Mouse (Mus musculus): Measurements from ENCODE around the gene G3bp2. TPM values are rescaled to one million over a fixed set of nuclear protein-coding genes. Genes with fewer than 3 reads are reported as not detected.

The G3bp2 gene
- polyA plus RNA-seq, 1 experiment, result 172 TPM

GRCm38 (mm10) chr5:92079304-92079703 lies 4.2 kb downstream of the G3bp2 start:
- TF ChIP-seq CTCF (IDR thresholded peaks at IDR 0.05; ENCODE audit: borderline replicate concordance, extremely low read depth, insufficient read depth, insufficient read length) (no peak), POLR2A (IDR thresholded peaks at IDR 0.05; ENCODE audit: borderline replicate concordance, extremely low read depth, insufficient read depth, insufficient read length, poor library complexity, severe bottlenecking) (no peak)
- no peak for DNase-seq (ENCODE audit: low read depth)

- TF ChIP-seq POLR2A (IDR thresholded peaks at IDR 0.05; ENCODE audit: borderline replicate concordance, extremely low read depth, insufficient read depth, insufficient read length, poor library complexity, severe bottlenecking), result no peak
- no peak for TF ChIP-seq CTCF (IDR thresholded peaks at IDR 0.05; ENCODE audit: borderline replicate concordance, extremely low read depth, insufficient read depth, insufficient read length)
- DNase-seq (ENCODE audit: low read depth), result no peak
These were observed 4.8 kb downstream of the G3bp2 start for GRCm38 (mm10) chr5:92078751-92079150.

- TF ChIP-seq CTCF (IDR thresholded peaks at IDR 0.05; ENCODE audit: borderline replicate concordance, extremely low read depth, insufficient read depth, insufficient read length), result peak; percentile 2; the same call in 1 of the 2 replicates
- TF ChIP-seq POLR2A (IDR thresholded peaks at IDR 0.05; ENCODE audit: borderline replicate concordance, extremely low read depth, insufficient read depth, insufficient read length, poor library complexity, severe bottlenecking), result no peak
- no peak for DNase-seq (ENCODE audit: low read depth)
These were observed 7.2 kb downstream of the G3bp2 start for GRCm38 (mm10) chr5:92076273-92076672.

- DNase-seq (ENCODE audit: low read depth), result no peak
- TF ChIP-seq POLR2A (IDR thresholded peaks at IDR 0.05; ENCODE audit: borderline replicate concordance, extremely low read depth, insufficient read depth, insufficient read length, poor library complexity, severe bottlenecking) (no peak), CTCF (IDR thresholded peaks at IDR 0.05; ENCODE audit: borderline replicate concordance, extremely low read depth, insufficient read depth, insufficient read length) (no peak)
These were observed 9.5 kb downstream of the G3bp2 start for GRCm38 (mm10) chr5:92074061-92074460.

- no peak for DNase-seq (ENCODE audit: low read depth)
- no peak for TF ChIP-seq POLR2A (IDR thresholded peaks at IDR 0.05; ENCODE audit: borderline replicate concordance, extremely low read depth, insufficient read depth, insufficient read length, poor library complexity, severe bottlenecking)
- TF ChIP-seq CTCF (IDR thresholded peaks at IDR 0.05; ENCODE audit: borderline replicate concordance, extremely low read depth, insufficient read depth, insufficient read length), result peak; percentile 9; the same call in 1 of the 2 replicates
These were observed 20.3 kb downstream of the G3bp2 start for GRCm38 (mm10) chr5:92063192-92063591.

- no peak for DNase-seq (ENCODE audit: low read depth)
- TF ChIP-seq CTCF (IDR thresholded peaks at IDR 0.05; ENCODE audit: borderline replicate concordance, extremely low read depth, insufficient read depth, insufficient read length) (no peak), POLR2A (IDR thresholded peaks at IDR 0.05; ENCODE audit: borderline replicate concordance, extremely low read depth, insufficient read depth, insufficient read length, poor library complexity, severe bottlenecking) (no peak)
These were observed 30.7 kb downstream of the G3bp2 start for GRCm38 (mm10) chr5:92052866-92053265.

GRCm38 (mm10) chr5:92050419-92050818 lies 33.1 kb downstream of the G3bp2 start:
- TF ChIP-seq POLR2A (IDR thresholded peaks at IDR 0.05; ENCODE audit: borderline replicate concordance, extremely low read depth, insufficient read depth, insufficient read length, poor library complexity, severe bottlenecking) (no peak), CTCF (IDR thresholded peaks at IDR 0.05; ENCODE audit: borderline replicate concordance, extremely low read depth, insufficient read depth, insufficient read length) (no peak)
- no peak for DNase-seq (ENCODE audit: low read depth)

- no peak for DNase-seq (ENCODE audit: low read depth)
- no peak for TF ChIP-seq CTCF (IDR thresholded peaks at IDR 0.05; ENCODE audit: borderline replicate concordance, extremely low read depth, insufficient read depth, insufficient read length)
- no peak for TF ChIP-seq POLR2A (IDR thresholded peaks at IDR 0.05; ENCODE audit: borderline replicate concordance, extremely low read depth, insufficient read depth, insufficient read length, poor library complexity, severe bottlenecking)
These were observed 39.7 kb downstream of the G3bp2 start, which contains the start of gene Cdkl2 for GRCm38 (mm10) chr5:92043783-92044182. Gene Cdkl2, minus strand, starts transcription at chr5:92043883.

- DNase-seq (ENCODE audit: low read depth), result peak; percentile 94
- TF ChIP-seq CTCF (IDR thresholded peaks at IDR 0.05; ENCODE audit: borderline replicate concordance, extremely low read depth, insufficient read depth, insufficient read length), result no peak
- no peak for TF ChIP-seq POLR2A (IDR thresholded peaks at IDR 0.05; ENCODE audit: borderline replicate concordance, extremely low read depth, insufficient read depth, insufficient read length, poor library complexity, severe bottlenecking)
These were observed 40.9 kb downstream of the G3bp2 start for GRCm38 (mm10) chr5:92042377-92043348.

- no peak for DNase-seq (ENCODE audit: low read depth)
These were observed 63.6 kb downstream of the G3bp2 start for GRCm38 (mm10) chr5:92019960-92020359.

GRCm38 (mm10) chr5:92011756-92012155 lies 71.8 kb downstream of the G3bp2 start:
- TF ChIP-seq POLR2A (IDR thresholded peaks at IDR 0.05; ENCODE audit: borderline replicate concordance, extremely low read depth, insufficient read depth, insufficient read length, poor library complexity, severe bottlenecking) (no peak), CTCF (IDR thresholded peaks at IDR 0.05; ENCODE audit: borderline replicate concordance, extremely low read depth, insufficient read depth, insufficient read length) (no peak)
- DNase-seq (ENCODE audit: low read depth), result peak; percentile 22

More at GRCm38 (mm10) chr5:92019960-92020359, 63.6 kb downstream of the G3bp2 start:
- TF ChIP-seq CTCF (IDR thresholded peaks at IDR 0.05; ENCODE audit: borderline replicate concordance, extremely low read depth, insufficient read depth, insufficient read length) (no peak), POLR2A (IDR thresholded peaks at IDR 0.05; ENCODE audit: borderline replicate concordance, extremely low read depth, insufficient read depth, insufficient read length, poor library complexity, severe bottlenecking) (no peak)

Measured in brain, embryonic 14.5 days (tissue).